Mouse (Mus musculus): Measurements from ENCODE around the gene Chst11.

The Chst11 gene

DNA sequence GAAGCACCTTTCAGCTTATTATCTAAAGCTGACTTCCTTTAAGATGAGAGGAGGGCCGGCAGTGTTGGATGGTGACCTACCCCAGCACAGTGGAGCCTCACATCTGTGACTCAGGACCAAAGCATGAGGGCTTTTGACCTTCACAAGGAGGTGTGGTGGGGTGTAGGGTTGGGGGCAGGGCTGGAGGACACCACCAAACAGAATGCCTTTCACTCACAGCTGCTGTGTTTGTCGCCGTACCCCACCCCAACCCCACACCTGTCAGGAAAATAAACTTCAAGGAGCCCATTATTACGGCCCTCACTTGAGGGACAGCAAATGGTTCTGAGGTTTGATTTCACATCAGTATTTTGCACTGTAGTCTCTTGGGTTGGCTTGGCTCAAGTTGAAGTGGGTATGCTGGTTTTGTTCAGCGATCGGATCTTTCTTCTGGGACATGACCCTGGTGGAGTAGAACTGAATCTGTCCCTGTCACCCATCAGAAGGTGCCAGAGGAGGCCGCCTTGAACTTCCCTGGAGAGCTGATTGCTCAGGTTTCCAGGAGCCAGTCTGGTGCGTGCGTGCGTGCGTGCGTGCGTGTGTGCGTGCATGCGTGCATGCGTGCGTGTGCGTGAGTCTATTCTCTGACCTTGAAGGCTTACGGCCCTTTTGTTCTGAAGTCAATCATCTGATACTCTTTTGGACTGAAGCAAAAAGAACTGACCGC is 51.2 kb downstream of the Chst11 start:
- no peak for DNase-seq (ENCODE audit: low read depth)

DNA sequence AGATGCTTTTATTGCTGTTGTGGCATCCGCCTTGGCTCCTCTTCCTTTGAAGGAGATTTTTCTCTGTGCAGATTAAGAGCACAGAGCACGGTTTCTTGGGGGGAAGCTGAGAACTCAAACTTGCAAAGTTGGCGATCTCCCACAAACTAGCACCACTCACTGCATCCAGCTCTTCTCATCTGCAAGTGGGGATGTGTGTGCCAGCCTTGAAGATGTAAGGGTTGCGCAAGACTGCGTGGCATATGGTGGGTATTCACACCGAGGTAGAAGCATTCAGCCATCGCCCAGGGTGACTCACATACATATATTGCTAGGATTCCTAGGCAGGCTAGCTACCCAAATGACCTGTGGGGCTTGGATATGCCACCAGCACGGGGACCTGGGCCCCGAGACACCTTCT is 52.9 kb downstream of the Chst11 start:
- no peak for DNase-seq (ENCODE audit: low read depth)

GRCm38 (mm10) chr10:83039414-83039813 is 54.1 kb downstream of the Chst11 start:
- no peak for DNase-seq (ENCODE audit: low read depth)

DNA sequence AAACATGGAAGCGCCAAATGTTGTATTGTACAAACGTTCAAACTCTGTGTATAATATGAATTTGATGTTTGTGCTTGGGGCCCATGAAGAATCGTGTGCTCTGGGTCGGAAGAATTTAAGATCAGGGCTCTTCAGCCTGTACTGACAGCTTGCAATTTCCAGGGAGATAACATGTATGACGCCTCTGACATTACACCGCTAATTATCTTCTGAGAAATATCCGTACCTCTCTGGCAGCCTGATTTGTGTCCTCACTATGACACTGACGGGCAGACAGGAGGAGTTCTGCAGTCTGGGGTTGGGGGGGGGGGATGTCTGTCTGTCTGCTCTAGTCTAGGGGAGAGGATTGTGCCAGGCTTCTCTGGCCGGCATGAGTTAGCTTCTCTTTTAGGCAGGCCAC is 56.6 kb downstream of the Chst11 start:
- DNase-seq (ENCODE audit: low read depth) = no peak

DNA sequence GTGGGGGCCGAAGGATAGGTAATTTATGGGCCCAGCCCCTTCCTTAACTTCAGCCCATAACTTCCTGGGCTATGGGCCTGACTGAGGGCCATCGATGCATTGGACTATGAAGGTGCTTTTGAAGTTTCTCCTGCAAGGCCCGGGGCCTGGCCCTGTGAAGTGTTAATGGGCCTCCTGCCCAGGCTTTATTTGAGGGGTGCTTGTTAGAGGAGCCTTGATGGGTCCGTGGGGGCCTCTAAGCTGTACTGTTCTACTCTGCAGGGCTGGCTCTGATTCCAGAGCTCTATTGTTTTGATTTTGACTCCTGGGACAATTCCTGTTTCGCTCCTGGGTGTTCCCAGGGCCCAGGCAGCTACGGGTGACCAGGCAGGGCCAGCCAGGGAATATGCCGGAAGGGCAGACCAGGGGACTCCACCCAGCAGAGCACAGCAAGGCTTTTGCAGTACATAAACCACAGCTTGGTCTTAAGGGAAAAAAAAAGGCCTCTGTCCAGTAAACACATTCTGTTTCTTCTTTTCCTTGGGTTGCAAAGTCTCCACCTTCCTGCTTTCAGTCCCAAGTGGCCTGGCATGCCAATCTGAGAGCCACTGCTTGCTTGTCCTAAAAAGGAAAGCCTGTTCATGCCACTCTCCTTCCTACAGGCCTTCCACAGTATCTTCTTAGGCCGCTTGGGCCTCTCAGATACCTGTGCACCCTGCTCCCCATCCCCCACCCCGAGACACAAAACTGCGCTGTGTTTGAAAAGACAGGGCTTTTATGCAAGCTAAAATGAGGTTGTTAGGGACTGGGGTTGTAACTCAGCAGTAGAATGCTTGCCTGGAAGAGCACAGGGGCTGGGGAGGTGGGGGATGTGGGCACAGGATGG is 57.5 kb downstream of the Chst11 start:
- DNase-seq (ENCODE audit: low read depth) = no peak

DNA sequence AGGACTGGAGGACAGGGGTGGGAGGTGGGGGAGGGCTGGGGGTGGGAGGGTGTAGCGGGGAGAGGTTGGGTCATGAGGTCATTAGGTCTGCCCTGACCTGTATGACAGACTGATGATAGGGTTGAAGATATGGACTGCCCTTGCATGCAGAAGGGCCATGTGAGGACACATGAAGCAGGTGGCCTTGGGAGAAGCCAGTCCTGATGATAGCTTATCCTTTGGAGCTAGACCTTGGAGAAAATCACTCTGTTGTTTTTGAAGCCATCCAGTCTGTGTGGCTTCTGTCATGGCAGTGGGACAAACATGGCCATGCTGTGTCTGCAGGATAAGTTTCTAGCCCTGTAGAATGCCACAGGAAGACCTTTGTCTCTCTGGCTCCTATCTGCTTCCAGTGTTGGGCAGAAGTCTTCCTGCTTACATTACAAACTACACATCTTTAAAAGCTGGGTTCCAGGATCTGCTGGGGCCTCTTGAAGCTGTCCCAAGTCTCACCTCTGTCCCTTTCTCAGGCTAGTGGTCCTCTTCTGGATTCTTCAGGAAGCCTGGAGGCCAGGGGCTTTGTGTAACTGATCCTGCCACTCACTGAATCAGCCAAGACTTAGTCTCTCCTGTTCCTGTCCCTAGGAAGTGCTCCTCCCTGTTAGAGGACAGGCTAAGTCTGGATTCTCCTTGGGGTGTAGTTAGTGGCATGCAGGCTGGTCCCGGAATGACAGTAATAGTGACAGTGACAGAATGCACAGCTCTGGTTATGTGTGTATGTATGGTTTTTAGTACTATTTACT is 58.4 kb downstream of the Chst11 start:
- DNase-seq (ENCODE audit: low read depth) = no peak

GRCm38 (mm10) chr10:83049174-83049780 is 64.0 kb downstream of the Chst11 start:
- DNase-seq (ENCODE audit: low read depth) = no peak

DNA sequence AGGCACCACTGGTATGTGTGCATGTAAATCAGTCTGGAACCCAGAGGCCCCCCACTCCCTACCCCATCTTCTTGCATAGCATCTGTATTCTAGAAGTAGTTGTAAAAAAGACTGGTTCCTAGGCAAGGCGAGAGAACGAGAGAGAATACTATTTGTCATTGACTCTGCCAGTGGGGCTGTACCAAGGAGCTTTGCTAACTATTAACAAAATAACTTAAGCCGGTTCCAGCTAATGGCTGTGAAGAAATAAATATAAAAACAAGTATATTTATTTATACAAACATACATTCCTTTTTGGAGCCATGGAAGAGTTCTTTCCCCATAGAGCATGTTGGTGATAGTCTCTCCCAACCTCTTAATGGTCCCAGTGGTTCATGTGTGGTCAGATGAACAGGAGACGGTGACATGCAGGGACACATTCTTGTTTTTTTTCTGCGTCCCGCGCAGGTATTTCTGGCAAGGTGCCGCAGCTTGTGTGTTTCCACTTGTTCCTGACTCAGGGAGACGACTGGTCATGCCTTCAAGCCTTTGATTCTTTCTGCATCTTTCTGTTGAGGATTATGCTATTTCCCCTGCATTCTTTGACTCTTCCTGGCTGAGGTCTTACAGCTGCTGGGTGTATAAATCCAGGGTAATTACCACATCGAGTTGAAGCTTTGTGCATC is 68.7 kb downstream of the Chst11 start:
- no peak for DNase-seq (ENCODE audit: low read depth)

DNA sequence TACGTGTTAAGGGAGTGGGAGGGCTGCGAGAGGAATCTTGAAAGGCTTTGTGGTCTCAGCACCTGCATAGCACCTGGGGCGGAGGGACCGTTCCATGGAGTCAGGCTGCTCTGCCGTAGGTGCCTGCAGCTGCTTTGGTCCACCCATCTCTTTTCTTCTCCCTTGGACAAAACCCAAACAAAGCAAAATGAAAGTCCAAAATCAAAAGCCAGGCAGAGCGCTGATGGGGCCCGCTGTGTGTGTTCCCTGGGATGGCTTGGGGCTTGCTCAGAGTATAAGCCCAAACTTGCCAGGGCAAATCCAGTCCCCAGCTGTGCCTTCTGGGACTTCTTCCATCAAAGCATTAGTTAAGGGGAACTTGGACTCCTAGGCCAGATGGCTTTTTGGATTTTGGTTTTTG is 71.0 kb downstream of the Chst11 start:
- no peak for DNase-seq (ENCODE audit: low read depth)

GRCm38 (mm10) chr10:83056866-83057265 is 71.6 kb downstream of the Chst11 start:
- no peak for DNase-seq (ENCODE audit: low read depth)

DNA sequence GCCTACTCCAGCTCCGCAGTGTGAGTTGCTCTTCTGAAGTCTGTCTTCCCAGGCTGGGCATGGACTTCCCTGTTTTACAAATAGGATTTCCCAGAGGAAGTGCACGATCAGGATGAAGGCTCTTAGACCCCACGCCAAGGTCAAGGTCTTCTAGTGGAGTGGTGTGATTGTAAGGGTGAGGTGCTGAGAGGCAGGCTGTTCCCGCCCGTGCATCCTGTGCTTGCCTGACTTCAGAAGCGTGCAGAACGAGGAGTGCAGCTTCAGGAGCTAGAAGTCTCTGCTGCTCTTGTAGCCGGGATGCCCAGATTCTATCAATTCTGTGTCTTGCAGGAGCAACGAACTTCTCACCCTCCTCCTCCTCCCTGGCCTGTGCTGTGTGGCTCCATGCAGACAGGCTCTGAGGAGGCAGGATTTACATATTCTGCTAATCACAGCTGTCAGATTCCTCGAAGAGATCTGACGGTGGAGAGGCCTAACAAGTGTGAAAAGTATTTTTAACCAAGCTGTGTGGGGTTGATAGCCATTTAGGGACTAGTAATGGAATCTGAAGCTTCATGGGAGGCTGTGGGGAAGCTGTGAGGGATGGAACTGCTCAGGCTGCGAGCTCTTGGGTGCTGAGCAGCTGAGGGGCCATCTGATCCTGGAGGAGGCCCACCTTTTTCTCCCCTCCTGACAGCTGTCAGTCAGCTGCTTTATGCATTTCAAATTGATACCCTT is 74.9 kb downstream of the Chst11 start:
- DNase-seq (ENCODE audit: low read depth) = no peak

- no peak for DNase-seq (ENCODE audit: low read depth)
Observed at GRCm38 (mm10) chr10:83062315-83062714, 77.0 kb downstream of the Chst11 start.

- no peak for DNase-seq (ENCODE audit: low read depth)
Observed at GRCm38 (mm10) chr10:83064796-83065195, 79.5 kb downstream of the Chst11 start.

DNA sequence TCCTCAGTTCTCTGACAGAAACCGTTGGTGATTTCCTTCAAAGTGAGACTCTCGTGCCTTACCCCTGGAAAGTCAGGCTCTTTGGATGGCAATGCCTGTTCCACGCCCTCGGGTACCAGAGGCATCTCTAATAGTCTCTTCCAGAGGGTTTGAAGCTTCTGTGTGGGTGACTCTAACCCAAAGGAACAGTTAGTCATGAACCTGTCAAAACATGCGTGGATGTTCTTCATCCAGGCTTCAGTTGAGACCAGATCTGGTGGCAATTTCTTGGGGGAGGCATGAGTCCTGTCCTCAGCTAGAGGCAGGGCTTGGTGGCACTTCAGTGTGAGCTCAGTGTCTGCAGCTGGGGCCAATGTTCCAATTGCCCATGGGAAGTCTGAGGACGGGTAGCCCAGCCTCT is 80.9 kb downstream of the Chst11 start:
- DNase-seq (ENCODE audit: low read depth) = no peak

DNA sequence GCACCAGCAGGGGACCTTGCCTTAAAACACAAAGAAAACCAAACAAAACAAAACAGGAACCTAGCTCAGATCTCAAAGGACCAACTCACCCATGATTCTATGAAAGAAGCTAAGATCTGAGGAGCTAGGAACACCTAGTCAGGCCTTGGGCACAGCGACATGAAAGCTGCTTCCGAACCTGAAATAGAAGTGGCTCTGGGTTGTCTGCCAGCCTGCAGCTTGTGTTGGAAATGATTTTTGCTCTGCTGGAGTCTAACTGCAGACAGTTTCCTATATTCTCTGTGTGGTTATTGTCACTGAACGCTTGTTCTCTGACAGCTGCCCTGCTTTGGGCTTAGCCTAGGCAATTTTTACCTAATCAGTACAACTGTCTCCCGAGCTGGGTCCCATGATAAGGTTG is 82.0 kb downstream of the Chst11 start:
- DNase-seq (ENCODE audit: low read depth) = no peak

DNA sequence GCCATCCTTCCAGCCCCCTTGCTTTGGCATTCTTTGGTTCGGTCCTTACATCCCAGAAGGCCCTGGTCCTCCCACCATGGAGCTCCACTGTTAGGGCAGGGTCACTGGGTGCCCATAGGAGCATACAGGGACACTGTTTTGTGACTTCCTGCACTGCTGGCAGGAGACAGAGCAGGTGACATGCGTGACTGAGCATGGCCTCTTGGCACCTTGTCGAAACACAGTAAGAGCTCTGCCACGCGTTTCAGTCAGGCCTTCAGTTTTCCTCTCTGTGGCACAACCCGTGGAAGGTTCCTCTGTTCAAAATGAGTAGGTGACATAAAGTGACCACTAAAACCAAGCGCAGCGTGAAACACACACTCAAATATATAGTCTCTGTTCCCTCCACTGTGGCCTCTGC is 83.2 kb downstream of the Chst11 start:
- no peak for DNase-seq (ENCODE audit: low read depth)

DNA sequence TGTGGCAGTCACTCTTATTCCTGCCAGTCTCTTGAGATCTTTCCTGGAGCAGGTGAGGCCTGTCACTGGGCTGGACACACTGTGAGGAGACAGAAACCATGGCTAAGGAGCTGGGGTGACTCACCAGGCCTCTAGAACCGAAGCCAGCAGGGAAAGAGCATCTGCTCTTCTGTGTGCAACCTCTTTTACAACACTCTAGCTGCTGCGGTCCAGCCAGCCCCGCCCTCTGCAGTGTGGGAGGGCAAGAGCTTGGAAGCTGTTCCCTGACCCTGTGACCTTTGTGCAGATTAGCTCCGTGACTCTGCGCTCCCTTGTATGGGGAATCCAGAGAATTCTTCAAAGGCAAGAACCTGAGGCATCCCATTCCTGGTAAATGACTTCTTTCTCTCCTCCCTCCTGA is 84.5 kb downstream of the Chst11 start:
- DNase-seq (ENCODE audit: low read depth) = no peak

- no peak for DNase-seq (ENCODE audit: low read depth)
Observed at GRCm38 (mm10) chr10:83071785-83072580, 86.7 kb downstream of the Chst11 start.

- DNase-seq (ENCODE audit: low read depth) = no peak
Observed at GRCm38 (mm10) chr10:83073119-83073518, 87.8 kb downstream of the Chst11 start.

GRCm38 (mm10) chr10:83076816-83077215 is 91.5 kb downstream of the Chst11 start:
- DNase-seq (ENCODE audit: low read depth) = no peak
